Mouse (Mus musculus): Measurements from ENCODE around the gene P4htm. TPM values are rescaled to one million over a fixed set of nuclear protein-coding genes. Genes with fewer than 3 reads are reported as not detected.

The P4htm gene
- polyA plus RNA-seq, 2 experiments, result 7.8 to 14.3 TPM

DNA sequence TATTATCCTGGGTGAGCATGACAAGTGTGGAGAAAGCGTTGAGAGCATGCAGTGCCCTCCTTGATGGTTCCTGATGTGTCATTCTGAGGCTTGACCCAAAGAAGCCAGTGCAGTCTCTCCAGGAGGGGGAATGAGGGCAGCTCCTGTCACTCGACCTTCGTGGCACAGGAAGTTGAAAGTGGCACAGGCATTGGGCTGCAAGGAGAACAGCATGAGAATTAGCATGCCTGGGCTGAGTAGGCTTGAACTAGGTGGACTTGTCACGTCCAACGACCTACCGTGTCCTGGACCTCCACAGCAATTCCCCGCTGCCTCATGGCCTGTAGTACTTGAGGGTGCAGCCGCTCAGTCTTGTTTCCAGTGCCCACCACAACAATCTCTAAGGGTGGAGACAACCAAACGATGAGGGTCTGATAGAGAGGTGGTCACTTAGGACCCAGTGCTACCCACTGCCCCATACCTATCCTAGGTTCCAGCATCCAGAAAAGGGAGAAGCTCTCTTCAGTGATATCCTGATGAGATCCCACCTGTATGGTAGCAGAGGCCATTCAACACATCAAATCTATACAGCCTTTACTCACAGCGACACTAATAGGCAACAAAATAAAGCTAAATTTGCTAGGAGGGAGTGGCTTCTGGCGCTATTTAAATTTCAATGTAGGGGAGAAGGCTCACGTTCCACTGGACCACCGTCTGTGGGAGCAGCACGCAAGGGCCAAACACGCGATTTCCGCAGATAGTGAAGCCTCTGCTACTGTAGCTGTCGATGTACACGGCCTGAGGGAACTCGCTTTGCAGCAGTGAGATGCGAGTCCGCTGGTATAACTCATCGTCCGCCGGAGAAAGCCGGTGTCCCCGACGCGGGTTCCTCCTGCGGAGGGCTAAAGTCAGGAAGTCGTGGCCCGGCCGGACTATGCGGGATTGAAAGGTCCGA lies 31.3 kb downstream of the P4htm start:
- peaks cover 47% of the 10 kb centered on the region for H3K36me3 ChIP-seq (ENCODE audit: control insufficient read depth, insufficient read depth, low read length)

DNA sequence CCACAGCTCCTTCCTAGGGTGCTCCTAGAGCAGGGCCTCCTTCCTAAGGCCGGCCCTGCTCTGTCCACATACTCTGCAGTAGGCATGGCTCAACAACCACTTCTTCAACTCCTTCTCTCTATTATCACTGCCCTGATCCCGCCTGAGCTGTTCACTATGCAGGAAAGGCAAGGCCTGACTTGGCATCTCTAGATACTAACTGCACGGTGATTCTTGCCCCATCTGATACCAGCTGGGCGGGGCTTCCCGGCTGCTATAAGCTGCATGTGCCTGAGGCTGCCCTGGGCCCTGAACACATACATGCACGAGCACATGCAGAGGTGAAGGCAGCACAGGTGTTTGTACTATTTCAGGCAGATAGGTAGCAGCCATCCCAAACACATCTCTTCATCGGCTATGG lies 33.3 kb downstream of the P4htm start:
- Histone ChIP-seq H3K36me3 (ENCODE audit: control insufficient read depth, insufficient read depth, low read length) (peaks cover 49% of the 10 kb centered on the region), H3K27ac (replicated peaks; ENCODE audit: low read depth, low read length) (no peak overlapping the region), H3K4me1 (ENCODE audit: control insufficient read depth, insufficient read depth, low read length) (peaks cover 13% of the 10 kb centered on the region), H3K4me3 (replicated peaks; ENCODE audit: low read length) (no peak overlapping the region), H3K9me3 (ENCODE audit: control insufficient read depth, low read length) (no peaks in the 10 kb centered on the region), H3K9ac (ENCODE audit: low read depth, low read length, severe bottlenecking) (no peak overlapping the region), H3K27me3 (ENCODE audit: control insufficient read depth, insufficient read depth, low read length) (no peaks in the 10 kb centered on the region), H3K4me2 (replicated peaks; ENCODE audit: low read depth, low read length, severe bottlenecking) (no peak overlapping the region)
- TF ChIP-seq POLR2A (IDR thresholded peaks at IDR 0.05; ENCODE audit: borderline replicate concordance, extremely low read depth, insufficient read depth, insufficient read length), result no peak
- DNase-seq (ENCODE audit: low spot score), result no peak
- WGBS, result 89% methylated on average over 7 of the region's 7 CpGs
- ATAC-seq (ENCODE audit: low FRiP score, low read depth), result no peak

More for the DNA sequence above, 31.3 kb downstream of the P4htm start:
- peak; percentile 21; the same call in 1 of the 2 replicates for TF ChIP-seq POLR2A (IDR thresholded peaks at IDR 0.05; ENCODE audit: borderline replicate concordance, extremely low read depth, insufficient read depth, insufficient read length)
- DNase-seq (ENCODE audit: low spot score), result no peak
- peaks cover 19% of the 10 kb centered on the region for H3K4me1 ChIP-seq (ENCODE audit: control insufficient read depth, insufficient read depth, low read length)
- ATAC-seq (ENCODE audit: low FRiP score, low read depth), result peak; percentile 0; the same call in 1 of the 2 replicates
- H3K27ac ChIP-seq (replicated peaks; ENCODE audit: low read depth, low read length), result peak overlapping the region; percentile 75
- WGBS, result 12% methylated on average over 35 of the region's 35 CpGs
- H3K9me3 ChIP-seq (ENCODE audit: control insufficient read depth, low read length), result no peaks in the 10 kb centered on the region
- H3K9ac ChIP-seq (ENCODE audit: low read depth, low read length, severe bottlenecking), result peak overlapping the region; percentile 74
- no peaks in the 10 kb centered on the region for H3K27me3 ChIP-seq (ENCODE audit: control insufficient read depth, insufficient read depth, low read length)
- H3K4me2 ChIP-seq (replicated peaks; ENCODE audit: low read depth, low read length, severe bottlenecking), result peak overlapping the region; percentile 83
- H3K4me3 ChIP-seq (replicated peaks; ENCODE audit: low read length), result peak overlapping the region; percentile 67

DNA sequence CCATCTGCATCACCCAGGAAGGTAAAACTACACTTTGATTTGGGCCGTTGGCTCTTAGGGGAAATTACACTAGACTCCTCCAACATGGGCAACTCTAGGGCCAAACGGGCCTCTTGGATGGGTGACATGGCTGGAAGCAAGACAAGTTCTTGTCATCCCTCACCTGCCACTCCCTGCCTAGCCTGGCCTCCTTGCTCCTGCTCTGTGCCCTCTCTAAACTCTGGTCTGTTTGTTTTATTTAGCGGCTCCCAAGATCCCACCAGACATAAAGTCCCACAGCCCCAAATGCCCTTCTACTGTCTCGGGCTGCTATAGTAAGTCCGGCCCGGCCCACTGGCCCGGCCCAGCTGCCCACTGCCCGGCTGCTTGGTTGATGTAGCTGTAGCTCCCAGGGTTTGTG lies 33.8 kb downstream of the P4htm start:
- DNase-seq (ENCODE audit: low spot score) (no peak), ATAC-seq (ENCODE audit: low FRiP score, low read depth) (no peak)
- Histone ChIP-seq H3K9ac (ENCODE audit: low read depth, low read length, severe bottlenecking) (no peak overlapping the region), H3K27ac (replicated peaks; ENCODE audit: low read depth, low read length) (no peak overlapping the region), H3K4me2 (replicated peaks; ENCODE audit: low read depth, low read length, severe bottlenecking) (no peak overlapping the region), H3K9me3 (ENCODE audit: control insufficient read depth, low read length) (no peaks in the 10 kb centered on the region), H3K36me3 (ENCODE audit: control insufficient read depth, insufficient read depth, low read length) (peaks cover 54% of the 10 kb centered on the region), H3K27me3 (ENCODE audit: control insufficient read depth, insufficient read depth, low read length) (no peaks in the 10 kb centered on the region), H3K4me3 (replicated peaks; ENCODE audit: low read length) (no peak overlapping the region), H3K4me1 (ENCODE audit: control insufficient read depth, insufficient read depth, low read length) (peaks cover 13% of the 10 kb centered on the region)
- 95% methylated on average over 8 of the region's 8 CpGs for WGBS
- no peak for TF ChIP-seq POLR2A (IDR thresholded peaks at IDR 0.05; ENCODE audit: borderline replicate concordance, extremely low read depth, insufficient read depth, insufficient read length)

DNA sequence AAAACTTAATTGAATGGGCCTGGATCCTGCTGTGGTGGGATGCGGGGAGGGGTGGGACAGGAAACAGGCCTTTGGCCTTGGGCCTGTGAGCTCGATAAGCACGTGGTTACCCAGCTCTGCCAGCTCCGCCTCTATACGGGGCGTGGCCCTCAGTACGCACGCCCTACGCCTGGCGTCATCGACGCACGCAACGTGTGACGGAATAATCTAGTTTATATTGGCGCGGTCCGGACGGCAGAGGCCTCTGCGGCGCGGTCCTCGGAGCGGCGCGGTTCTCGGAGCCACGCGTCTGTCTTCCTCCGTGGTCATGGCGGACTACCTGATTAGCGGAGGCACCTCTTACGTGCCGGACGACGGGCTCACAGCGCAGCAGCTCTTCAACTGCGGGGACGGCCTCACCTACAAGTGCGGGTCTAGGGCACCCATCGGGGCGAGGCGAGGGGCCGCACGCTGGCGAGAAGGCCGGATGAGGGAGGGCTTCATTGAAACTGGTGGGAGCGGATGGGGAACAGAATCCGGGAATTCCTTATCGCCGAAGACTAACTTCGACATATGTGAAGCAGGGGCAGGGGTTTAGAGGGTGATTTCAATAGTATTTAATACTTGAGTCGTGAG lies 37.1 kb downstream of the P4htm start, which contains the start of gene Impdh2:
Gene Impdh2 (plus strand): TSS at position 60 of the 615 bp plus-strand sequence.
- peak; percentile 88 for TF ChIP-seq POLR2A (IDR thresholded peaks at IDR 0.05; ENCODE audit: borderline replicate concordance, extremely low read depth, insufficient read depth, insufficient read length)
- Histone ChIP-seq H3K9me3 (ENCODE audit: control insufficient read depth, low read length) (no peaks in the 10 kb centered on the region), H3K9ac (ENCODE audit: low read depth, low read length, severe bottlenecking) (peak within 1 kb of the TSS; percentile 68), H3K4me2 (replicated peaks; ENCODE audit: low read depth, low read length, severe bottlenecking) (peak within 1 kb of the TSS; percentile 74), H3K27me3 (ENCODE audit: control insufficient read depth, insufficient read depth, low read length) (no peaks in the 10 kb centered on the region), H3K27ac (replicated peaks; ENCODE audit: low read depth, low read length) (peak within 1 kb of the TSS; percentile 75), H3K4me3 (replicated peaks; ENCODE audit: low read length) (peak within 1 kb of the TSS; percentile 60), H3K4me1 (ENCODE audit: control insufficient read depth, insufficient read depth, low read length) (0 out of 2 replicates have a peak, but pooled peaks cover 3% of the 10 kb centered on the region), H3K36me3 (ENCODE audit: control insufficient read depth, insufficient read depth, low read length) (peaks cover 78% of the 10 kb centered on the region)
- ATAC-seq (ENCODE audit: low FRiP score, low read depth), result peak; percentile 98
- DNase-seq (ENCODE audit: low spot score), result peak; percentile 98
- WGBS, result under 1% methylated on average over 47 of the region's 53 CpGs

DNA sequence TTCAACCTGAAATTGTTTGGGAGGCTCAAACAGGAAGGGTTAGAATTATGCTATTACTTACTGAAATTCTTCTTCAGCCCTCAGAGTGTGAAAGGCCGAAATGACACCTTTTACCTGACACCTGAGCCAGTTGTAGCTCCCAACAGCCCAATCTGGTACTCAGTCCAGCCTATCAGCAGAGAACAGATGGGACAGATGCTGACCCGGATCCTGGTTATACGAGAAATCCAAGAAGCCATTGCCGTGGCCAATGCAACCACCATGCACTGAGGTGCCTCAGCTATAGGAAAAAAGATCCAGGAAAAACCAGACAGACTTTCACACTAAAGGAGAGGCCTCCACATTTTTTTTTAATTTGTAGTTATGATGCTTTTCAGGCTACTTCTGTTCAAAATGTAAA lies 38.3 kb downstream of the P4htm start:
- Histone ChIP-seq H3K27me3 (ENCODE audit: control insufficient read depth, insufficient read depth, low read length) (no peaks in the 10 kb centered on the region), H3K4me3 (replicated peaks; ENCODE audit: low read length) (no peak overlapping the region), H3K36me3 (ENCODE audit: control insufficient read depth, insufficient read depth, low read length) (peaks cover 79% of the 10 kb centered on the region), H3K9me3 (ENCODE audit: control insufficient read depth, low read length) (no peaks in the 10 kb centered on the region), H3K4me1 (ENCODE audit: control insufficient read depth, insufficient read depth, low read length) (0 out of 2 replicates have a peak, but pooled peaks cover 3% of the 10 kb centered on the region), H3K4me2 (replicated peaks; ENCODE audit: low read depth, low read length, severe bottlenecking) (no peak overlapping the region), H3K9ac (ENCODE audit: low read depth, low read length, severe bottlenecking) (no peak overlapping the region), H3K27ac (replicated peaks; ENCODE audit: low read depth, low read length) (no peak overlapping the region)
- no peak for TF ChIP-seq POLR2A (IDR thresholded peaks at IDR 0.05; ENCODE audit: borderline replicate concordance, extremely low read depth, insufficient read depth, insufficient read length)
- ATAC-seq (ENCODE audit: low FRiP score, low read depth) (no peak), DNase-seq (ENCODE audit: low spot score) (no peak)
- 83% methylated on average over 4 of the region's 4 CpGs for WGBS

Measured in limb, embryonic 14.5 days (tissue).